Mouse (Mus musculus) embryonic facial prominence, embryonic 11.5 days (tissue): ENCODE data around the gene Sfxn3. TPM values are rescaled to one million over a fixed set of nuclear protein-coding genes. Genes with fewer than 3 reads are reported as not detected.

Source experiments
- ATAC-seq: fragments of 200-750 bp; cut with Nextera tagmentation; replicated peaks from 2 replicates; pipeline ENCODE4 v1.8.0; 2017; ENCODE audit warnings: low read depth; ENCODE audit not compliant: insufficient number of reproducible peaks, low FRiP score, low TSS enrichment
- DNase-seq: peaks from one replicate; pipeline ENCODE4 v3.0.0-alpha.2; 2015; ENCODE audit warnings: low spot score
- H3K27ac ChIP-seq: fragments of 300-500 bp; sonication (generic); replicated peaks from 2 replicates; pipeline ENCODE4 v1.5.1; 2014; ENCODE audit warnings: mild to moderate bottlenecking, low read depth, low read length, control low read depth
- H3K27me3 ChIP-seq: fragments of 300-500 bp; sonication (generic); 2 replicates; pipeline ENCODE4 v1.6.1; 2014; ENCODE audit warnings: mild to moderate bottlenecking, low read length, moderate library complexity, mixed read lengths; ENCODE audit not compliant: control insufficient read depth, insufficient read depth
- H3K36me3 ChIP-seq: fragments of 300-500 bp; sonication (generic); replicated peaks from 2 replicates; pipeline ENCODE4 v1.6.1; 2014; ENCODE audit warnings: low read depth, mild to moderate bottlenecking, low read length, moderate library complexity, mixed read lengths; ENCODE audit not compliant: control insufficient read depth, insufficient read depth
- H3K4me1 ChIP-seq: fragments of 300-500 bp; sonication (generic); 2 replicates; pipeline ENCODE4 v1.6.1; 2014; ENCODE audit warnings: low read length, mixed read lengths; ENCODE audit not compliant: control insufficient read depth, insufficient read depth
- H3K4me2 ChIP-seq: fragments of 300-500 bp; sonication (generic); 2 replicates; pipeline ENCODE4 v1.6.1; 2014; ENCODE audit warnings: low read depth, mild to moderate bottlenecking, control low read depth, low read length, moderate library complexity
- H3K4me3 ChIP-seq: fragments of 300-500 bp; sonication (generic); 2 replicates; pipeline ENCODE4 v1.5.1; 2014; ENCODE audit warnings: low read depth, low read length, control low read depth
- H3K9ac ChIP-seq: fragments of 300-500 bp; sonication (generic); replicated peaks from 2 replicates; pipeline ENCODE4 v1.6.1; 2014; ENCODE audit warnings: mild to moderate bottlenecking, control low read depth, low read length
- H3K9me3 ChIP-seq: fragments of 300-500 bp; sonication (generic); replicated peaks from 2 replicates; pipeline ENCODE4 v1.6.1; 2016; ENCODE audit warnings: mild to moderate bottlenecking, low read length, inconsistent platforms, mixed read lengths; ENCODE audit not compliant: control insufficient read depth
- WGBS: fragments of 180-500 bp; shearing (Covaris S2); extraction: QIAGEN DNeasy Blood & Tissue Kit; methylation state at CpG from one replicate; pipeline ENCODE4 v1.1.7; 2014; 5-methylcytosine and 5-hydroxymethylcytosine counted together
- polyA plus RNA-seq: library from polyadenylated mRNA; unstranded; fragments of >200 nt; fragmentation: Nextera tagmentation; extraction: Ambion mirVana; gene quantifications from 2 replicates; pipeline ENCODE4 v1.2.1, GENCODE M21; 2014

The Sfxn3 gene
- polyA plus RNA-seq, 1 experiment from 2014 or later, result 14.7 TPM

GRCm38 (mm10) chr19:45007021-45007420, 40.3 kb upstream of the Sfxn3 start:
- H3K27ac ChIP-seq, result no peak overlapping the region
- H3K4me2 ChIP-seq, result peak overlapping the region; percentile 89
- H3K36me3 ChIP-seq, result peaks cover 6% of the 10 kb centered on the region
- no peaks in the 10 kb centered on the region for H3K27me3 ChIP-seq
- H3K9ac ChIP-seq, result peak overlapping the region; percentile 59
- DNase-seq (no peak), ATAC-seq (no peak)
- peaks cover 6% of the 10 kb centered on the region; the same call in 1 of the 2 replicates for H3K4me1 ChIP-seq
- 42% methylated on average over 17 of the region's 17 CpGs for WGBS
- H3K9me3 ChIP-seq, result no peaks in the 10 kb centered on the region
- peak overlapping the region; percentile 92 for H3K4me3 ChIP-seq

GRCm38 (mm10) chr19:45007425-45008191, 39.7 kb upstream of the Sfxn3 start:
- Histone ChIP-seq H3K4me2 (peak overlapping the region; percentile 89), H3K27me3 (no peaks in the 10 kb centered on the region), H3K4me1 (peaks cover 6% of the 10 kb centered on the region; the same call in 1 of the 2 replicates), H3K9ac (peak overlapping the region; percentile 59), H3K27ac (no peak overlapping the region), H3K36me3 (peaks cover 6% of the 10 kb centered on the region), H3K9me3 (no peaks in the 10 kb centered on the region), H3K4me3 (peak overlapping the region; percentile 92)
- no peak for DNase-seq
- WGBS, result 94% methylated on average over 20 of the region's 20 CpGs
- no peak for ATAC-seq

GRCm38 (mm10) chr19:45010646-45011045, 36.7 kb upstream of the Sfxn3 start:
- H3K4me2 ChIP-seq, result no peak overlapping the region
- no peaks in the 10 kb centered on the region for H3K9me3 ChIP-seq
- ATAC-seq, result no peak
- no peak overlapping the region for H3K4me3 ChIP-seq
- H3K9ac ChIP-seq, result no peak overlapping the region
- DNase-seq, result no peak
- H3K4me1 ChIP-seq, result peaks cover 6% of the 10 kb centered on the region; the same call in 1 of the 2 replicates
- WGBS, result 89% methylated on average over 4 of the region's 4 CpGs
- H3K27ac ChIP-seq, result no peak overlapping the region
- peaks cover 6% of the 10 kb centered on the region for H3K36me3 ChIP-seq
- H3K27me3 ChIP-seq, result no peaks in the 10 kb centered on the region

DNA sequence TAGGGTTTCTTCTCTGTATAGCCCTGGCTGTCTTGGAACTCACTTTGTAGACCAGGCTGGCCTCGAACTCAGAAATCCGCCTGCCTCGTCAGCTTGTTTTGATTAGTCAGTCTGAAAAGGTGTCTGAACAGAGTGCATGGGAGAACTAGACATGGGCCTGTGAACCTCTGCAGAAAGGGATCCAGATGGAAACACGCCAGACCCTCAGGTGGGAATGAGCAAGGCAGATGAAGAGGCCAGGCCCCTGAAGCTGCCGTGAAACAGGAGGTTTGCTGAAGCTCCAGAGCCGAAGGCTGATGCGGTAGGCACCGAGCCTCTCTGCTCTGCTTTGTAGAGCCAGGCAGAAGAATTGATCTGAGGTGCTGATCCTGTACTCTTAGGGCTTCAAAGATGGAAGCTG, 35.1 kb upstream of the Sfxn3 start:
- peak overlapping the region; percentile 97; the same call in 1 of the 2 replicates for H3K27ac ChIP-seq
- no peaks in the 10 kb centered on the region for H3K27me3 ChIP-seq
- DNase-seq, result no peak
- no peak overlapping the region for H3K4me3 ChIP-seq
- no peak for ATAC-seq
- H3K9ac ChIP-seq, result peak overlapping the region; percentile 39
- no peak overlapping the region for H3K4me2 ChIP-seq
- H3K9me3 ChIP-seq, result no peaks in the 10 kb centered on the region
- peaks cover 6% of the 10 kb centered on the region for H3K36me3 ChIP-seq
- H3K4me1 ChIP-seq, result peaks cover 2% of the 10 kb centered on the region; the same call in 1 of the 2 replicates
- 80% methylated on average over 8 of the region's 8 CpGs for WGBS

- H3K4me2 ChIP-seq, result no peak overlapping the region
- 47% methylated on average over 6 of the region's 6 CpGs for whole genome bisulfite sequencing
- H3K4me3 ChIP-seq, result no peak overlapping the region
- no peaks in the 10 kb centered on the region for H3K4me1 ChIP-seq
- H3K27ac ChIP-seq, result peak overlapping the region; percentile 97; the same call in 1 of the 2 replicates
- H3K27me3 ChIP-seq, result no peaks in the 10 kb centered on the region
- DNase-seq (peak; percentile 72), ATAC-seq (no peak)
- peak overlapping the region; percentile 39 for H3K9ac ChIP-seq
- H3K36me3 ChIP-seq, result peaks cover 6% of the 10 kb centered on the region
- H3K9me3 ChIP-seq, result no peaks in the 10 kb centered on the region
Observed at GRCm38 (mm10) chr19:45012636-45013035, 34.7 kb upstream of the Sfxn3 start.

DNA sequence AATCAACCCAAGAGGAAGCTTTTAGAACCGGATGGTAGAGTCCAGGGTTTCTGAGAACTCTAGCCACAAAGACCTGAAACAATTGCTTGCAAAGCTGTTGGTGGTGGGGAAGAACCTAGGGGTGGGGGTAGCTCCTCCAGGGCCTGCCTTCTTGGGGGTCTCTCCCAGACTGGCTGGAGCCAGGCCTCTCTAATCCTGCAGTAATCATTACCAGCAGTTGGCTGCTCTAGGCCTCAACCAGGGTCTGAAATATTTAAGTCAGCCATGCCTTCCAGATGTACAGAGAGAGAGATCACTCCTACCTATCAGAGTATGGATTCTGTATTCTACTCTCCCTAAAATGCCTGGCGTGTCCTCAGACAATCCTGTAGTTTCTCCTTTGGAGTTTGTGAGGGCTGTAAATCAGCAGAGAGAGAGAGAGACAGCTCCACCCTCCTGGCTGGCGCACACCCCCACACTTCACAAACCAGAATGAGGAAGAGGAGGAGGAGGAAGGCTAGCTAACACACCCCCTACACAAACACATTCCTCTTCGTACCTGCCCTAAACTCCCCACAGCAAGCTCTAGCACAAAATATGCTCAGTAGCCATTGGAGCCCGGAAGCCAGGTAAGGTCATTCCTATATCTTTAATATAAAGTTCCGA, 33.6 kb upstream of the Sfxn3 start:
- H3K4me1 ChIP-seq, result no peaks in the 10 kb centered on the region
- 0 out of 2 replicates have a peak overlapping the region, but pooled peaks have one; percentile 13 for H3K4me2 ChIP-seq
- ATAC-seq (no peak; the same call in 1 of the 2 replicates), DNase-seq (peak; percentile 84)
- H3K9me3 ChIP-seq, result no peaks in the 10 kb centered on the region
- H3K27me3 ChIP-seq, result no peaks in the 10 kb centered on the region
- peaks cover 6% of the 10 kb centered on the region for H3K36me3 ChIP-seq
- WGBS, result 50% methylated on average over 6 of the region's 6 CpGs
- H3K9ac ChIP-seq, result no peak overlapping the region; the same call in 1 of the 2 replicates
- H3K4me3 ChIP-seq, result peak overlapping the region; percentile 3; the same call in 1 of the 2 replicates
- peak overlapping the region; percentile 97 for H3K27ac ChIP-seq

- WGBS, result 5% methylated on average over 10 of the region's 10 CpGs
- Histone ChIP-seq H3K27ac (peak within 1 kb of the TSS; percentile 97), H3K4me2 (peak within 1 kb of the TSS; percentile 90), H3K9ac (peak within 1 kb of the TSS; percentile 76), H3K4me3 (peak within 1 kb of the TSS; percentile 78), H3K9me3 (no peaks in the 10 kb centered on the region), H3K4me1 (no peaks in the 10 kb centered on the region), H3K27me3 (no peaks in the 10 kb centered on the region), H3K36me3 (peaks cover 6% of the 10 kb centered on the region)
- ATAC-seq (no peak), DNase-seq (peak; percentile 60)
Observed at GRCm38 (mm10) chr19:45014335-45014971, 32.9 kb upstream of the Sfxn3 start, which contains the start of gene Lzts2. Gene Lzts2 (plus strand): TSS chr19:45014414.
